Mouse (Mus musculus): ENCODE data around the gene Tbx10. TPM values are rescaled to one million over a fixed set of nuclear protein-coding genes. Genes with fewer than 3 reads are reported as not detected.
"Not testable (repeated sequence)": the region's sequence is repeated elsewhere in the genome, so short reads cannot be mapped to it uniquely, and the experiment has no call there.

Tbx10 gene
- polyA plus RNA-seq, 2 experiments, result 0.28 to 0.37 TPM

- Histone ChIP-seq H3K4me2 (ENCODE audit: low read depth) (no peak overlapping the region), H3K27ac (no peak overlapping the region), H3K27me3 (ENCODE audit: control insufficient read depth, insufficient read depth, low read length) (no peaks in the 10 kb centered on the region), H3K36me3 (replicated peaks; ENCODE audit: control insufficient read depth, insufficient read depth, low read depth) (no peaks in the 10 kb centered on the region), H3K4me1 (replicated peaks; ENCODE audit: control insufficient read depth in 2 of 2, insufficient read depth in 2 of 2, low read length in 1 of 2) (no peaks in the 10 kb centered on the region), H3K9ac (replicated peaks) (no peak overlapping the region), H3K9me3 (ENCODE audit: control insufficient read depth, low read length) (no peaks in the 10 kb centered on the region), H3K4me3 (ENCODE audit: insufficient read depth in 1 of 2, low read depth in 2 of 2, low read length in 2 of 2) (no peak overlapping the region)
- WGBS (ENCODE audit: insufficient replicate concordance), result 7% methylated on average over 2 of the region's 2 CpGs
- DNase-seq (ENCODE audit: low read depth in 3 of 3, low spot score in 3 of 3), result no peak
- ATAC-seq (ENCODE audit: insufficient read depth), result no peak
- peak; percentile 47 for TF ChIP-seq CTCF (IDR thresholded peaks at IDR 0.05; ENCODE audit: low read depth)
- TF ChIP-seq EP300 (IDR thresholded peaks at IDR 0.05; ENCODE audit: low read depth), result no peak
Measured at GRCm38 (mm10) chr19:3962469-3962868, 30.1 kb upstream of the Tbx10 start.

GRCm38 (mm10) chr19:3964030-3964429, 28.5 kb upstream of the Tbx10 start:
- no peak for DNase-seq (ENCODE audit: low read depth in 3 of 3, low spot score in 3 of 3)
- no peaks in the 10 kb centered on the region for H3K4me1 ChIP-seq (replicated peaks; ENCODE audit: control insufficient read depth in 2 of 2, insufficient read depth in 2 of 2, low read length in 1 of 2)
- WGBS (ENCODE audit: insufficient replicate concordance), result 58% methylated on average over 4 of the region's 4 CpGs
- H3K36me3 ChIP-seq (replicated peaks; ENCODE audit: control insufficient read depth, insufficient read depth, low read depth), result no peaks in the 10 kb centered on the region
- no peaks in the 10 kb centered on the region for H3K27me3 ChIP-seq (ENCODE audit: control insufficient read depth, insufficient read depth, low read length)
- no peak overlapping the region for H3K9ac ChIP-seq (replicated peaks)
- TF ChIP-seq EP300 (IDR thresholded peaks at IDR 0.05; ENCODE audit: low read depth), result no peak
- TF ChIP-seq CTCF (IDR thresholded peaks at IDR 0.05; ENCODE audit: low read depth), result no peak
- H3K9me3 ChIP-seq (ENCODE audit: control insufficient read depth, low read length), result no peaks in the 10 kb centered on the region
- H3K4me3 ChIP-seq (ENCODE audit: insufficient read depth in 1 of 2, low read depth in 2 of 2, low read length in 2 of 2), result no peak overlapping the region
- no peak overlapping the region for H3K4me2 ChIP-seq (ENCODE audit: low read depth)
- ATAC-seq (ENCODE audit: insufficient read depth), result no peak
- H3K27ac ChIP-seq, result no peak overlapping the region

- DNase-seq (ENCODE audit: low read depth in 3 of 3, low spot score in 3 of 3), result no peak
- Histone ChIP-seq H3K9ac (replicated peaks) (no peak overlapping the region), H3K4me2 (ENCODE audit: low read depth) (no peak overlapping the region), H3K36me3 (replicated peaks; ENCODE audit: control insufficient read depth, insufficient read depth, low read depth) (no peaks in the 10 kb centered on the region), H3K4me1 (replicated peaks; ENCODE audit: control insufficient read depth in 2 of 2, insufficient read depth in 2 of 2, low read length in 1 of 2) (peaks cover 0 to under 1% of the 10 kb centered on the region in 2 experiments; a peak in 1 of 4 replicates), H3K9me3 (ENCODE audit: control insufficient read depth, low read length) (no peaks in the 10 kb centered on the region), H3K27me3 (ENCODE audit: control insufficient read depth, insufficient read depth, low read length) (no peaks in the 10 kb centered on the region), H3K27ac (no peak overlapping the region), H3K4me3 (ENCODE audit: insufficient read depth in 1 of 2, low read depth in 2 of 2, low read length in 2 of 2) (no peak overlapping the region)
- TF ChIP-seq CTCF (IDR thresholded peaks at IDR 0.05; ENCODE audit: low read depth) (peak; percentile 30; the same call in 1 of the 2 replicates), EP300 (IDR thresholded peaks at IDR 0.05; ENCODE audit: low read depth) (no peak)
- WGBS (ENCODE audit: insufficient replicate concordance), result 62% methylated on average over 11 of the region's 11 CpGs
- no peak for ATAC-seq (ENCODE audit: insufficient read depth)
Measured at GRCm38 (mm10) chr19:3966330-3967075, 26.0 kb upstream of the Tbx10 start.

- no peak overlapping the region for H3K4me3 ChIP-seq (ENCODE audit: insufficient read depth in 1 of 2, low read depth in 2 of 2, low read length in 2 of 2)
Measured at GRCm38 (mm10) chr19:3967258-3967657, 25.3 kb upstream of the Tbx10 start.

GRCm38 (mm10) chr19:3972229-3972628, 20.3 kb upstream of the Tbx10 start, which contains the start of gene Aldh3b2:
TSS of gene Aldh3b2 (plus strand) at chr19:3972328.
- ATAC-seq (ENCODE audit: insufficient read depth) (peak; percentile 83), DNase-seq (ENCODE audit: low read depth in 3 of 3, low spot score in 3 of 3) (peak; percentile 48 to 60 (median 55))
- Histone ChIP-seq H3K27me3 (ENCODE audit: control insufficient read depth, insufficient read depth, low read length) (no peaks in the 10 kb centered on the region), H3K9ac (replicated peaks) (no peak within 1 kb of the TSS), H3K27ac (no peak within 1 kb of the TSS), H3K36me3 (replicated peaks; ENCODE audit: control insufficient read depth, insufficient read depth, low read depth) (no peaks in the 10 kb centered on the region), H3K4me3 (ENCODE audit: insufficient read depth in 1 of 2, low read depth in 2 of 2, low read length in 2 of 2) (no peak within 1 kb of the TSS), H3K9me3 (ENCODE audit: control insufficient read depth, low read length) (no peaks in the 10 kb centered on the region), H3K4me2 (ENCODE audit: low read depth) (no peak within 1 kb of the TSS), H3K4me1 (replicated peaks; ENCODE audit: control insufficient read depth in 2 of 2, insufficient read depth in 2 of 2, low read length in 1 of 2) (peaks cover 5 to 12% of the 10 kb centered on the region in 2 experiments; a peak in 3 of 4 replicates)
- TF ChIP-seq EP300 (IDR thresholded peaks at IDR 0.05; ENCODE audit: low read depth) (no peak), CTCF (IDR thresholded peaks at IDR 0.05; ENCODE audit: low read depth) (no peak)
- 29% methylated on average over 9 of the region's 9 CpGs for WGBS (ENCODE audit: insufficient replicate concordance)

More at GRCm38 (mm10) chr19:3967258-3967657, 25.3 kb upstream of the Tbx10 start:
- no peaks in the 10 kb centered on the region for H3K9me3 ChIP-seq (ENCODE audit: control insufficient read depth, low read length)
- H3K36me3 ChIP-seq (replicated peaks; ENCODE audit: control insufficient read depth, insufficient read depth, low read depth), result no peaks in the 10 kb centered on the region
- H3K9ac ChIP-seq (replicated peaks), result no peak overlapping the region
- ATAC-seq (ENCODE audit: insufficient read depth) (no peak), DNase-seq (ENCODE audit: low read depth in 3 of 3, low spot score in 3 of 3) (no peak)
- H3K27me3 ChIP-seq (ENCODE audit: control insufficient read depth, insufficient read depth, low read length), result no peaks in the 10 kb centered on the region
- H3K4me1 ChIP-seq (replicated peaks; ENCODE audit: control insufficient read depth in 2 of 2, insufficient read depth in 2 of 2, low read length in 1 of 2), result peaks cover 5% of the 10 kb centered on the region in 2 experiments; a peak in 3 of 4 replicates
- WGBS (ENCODE audit: insufficient replicate concordance), result 26% methylated on average over 3 of the region's 3 CpGs
- no peak for TF ChIP-seq EP300 (IDR thresholded peaks at IDR 0.05; ENCODE audit: low read depth)
- TF ChIP-seq CTCF (IDR thresholded peaks at IDR 0.05; ENCODE audit: low read depth), result no peak
- no peak overlapping the region for H3K27ac ChIP-seq
- no peak overlapping the region for H3K4me2 ChIP-seq (ENCODE audit: low read depth)

GRCm38 (mm10) chr19:3974608-3975007, 17.9 kb upstream of the Tbx10 start:
- 72% methylated on average over 6 of the region's 6 CpGs for WGBS (ENCODE audit: insufficient replicate concordance)

More at GRCm38 (mm10) chr19:3974608-3975007, 17.9 kb upstream of the Tbx10 start:
- ATAC-seq (ENCODE audit: insufficient read depth); H3K9ac ChIP-seq (replicated peaks); H3K36me3 ChIP-seq (replicated peaks; ENCODE audit: control insufficient read depth, insufficient read depth, low read depth); H3K4me3 ChIP-seq (ENCODE audit: insufficient read depth in 1 of 2, low read depth in 2 of 2, low read length in 2 of 2); H3K9me3 ChIP-seq (ENCODE audit: control insufficient read depth, low read length); DNase-seq (ENCODE audit: low read depth in 3 of 3, low spot score in 3 of 3); H3K27me3 ChIP-seq (ENCODE audit: control insufficient read depth, insufficient read depth, low read length); H3K4me2 ChIP-seq (ENCODE audit: low read depth); H3K27ac ChIP-seq: not testable (repeated sequence)
- H3K4me1 ChIP-seq (replicated peaks; ENCODE audit: control insufficient read depth in 2 of 2, insufficient read depth in 2 of 2, low read length in 1 of 2), result peaks cover 5 to 12% of the 10 kb centered on the region in 2 experiments; a peak in 3 of 4 replicates

All from liver, embryonic 14.5 days (tissue).